Mouse (Mus musculus) frontal cortex, postnatal 36 days (tissue): ENCODE data around the gene Ndufa11.

Source experiments
- DNase-seq, 2 experiments: peaks; one replicate each; pipeline ENCODE4 v3.0.0; 2022; ENCODE audit warnings: low spot score in 2 of 2

Ndufa11 gene

GRCm38 (mm10) chr17:56717363-56718058 lies at the start of gene Ndufa11, which contains the start of gene Vmac:
Gene Ndufa11, plus strand, starts transcription at chr17:56717767.
Gene Vmac, minus strand, starts transcription at chr17:56718022.
- peak; percentile 87 to 94 for DNase-seq

GRCm38 (mm10) chr17:56668384-56669144 lies 49.0 kb upstream of the Ndufa11 start:
- peak; percentile 75 to 81 for DNase-seq

- DNase-seq, result no peak
Measured at GRCm38 (mm10) chr17:56669766-56670165, 47.8 kb upstream of the Ndufa11 start.

GRCm38 (mm10) chr17:56672941-56673646 lies 44.5 kb upstream of the Ndufa11 start, which contains the start of gene Ranbp3:
Gene Ranbp3, plus strand, starts transcription at chr17:56673294.
- DNase-seq, result peak; percentile 99

- DNase-seq, result no peak
Measured at GRCm38 (mm10) chr17:56673647-56674416, 43.7 kb upstream of the Ndufa11 start.

GRCm38 (mm10) chr17:56681791-56682190 lies 35.8 kb upstream of the Ndufa11 start:
- DNase-seq, result no peak

- no peak for DNase-seq
Measured at GRCm38 (mm10) chr17:56682880-56683279, 34.7 kb upstream of the Ndufa11 start.

- DNase-seq, result no peak
Measured at GRCm38 (mm10) chr17:56683546-56684140, 33.9 kb upstream of the Ndufa11 start.

GRCm38 (mm10) chr17:56684649-56685048 lies 32.9 kb upstream of the Ndufa11 start:
- DNase-seq, result no peak

- DNase-seq, result no peak
Measured at GRCm38 (mm10) chr17:56686801-56687200, 30.8 kb upstream of the Ndufa11 start.

- DNase-seq, result no peak
Measured at GRCm38 (mm10) chr17:56688045-56688444, 29.5 kb upstream of the Ndufa11 start.

- no peak for DNase-seq
Measured at GRCm38 (mm10) chr17:56688689-56689088, 28.9 kb upstream of the Ndufa11 start.

- DNase-seq, result peak in 1 of 2 experiments; percentile 21
Measured at GRCm38 (mm10) chr17:56693395-56693794, 24.2 kb upstream of the Ndufa11 start.

- peak; percentile 57 to 75 for DNase-seq
Measured at GRCm38 (mm10) chr17:56693851-56694310, 23.7 kb upstream of the Ndufa11 start.

GRCm38 (mm10) chr17:56700451-56700850 lies 17.1 kb upstream of the Ndufa11 start:
- no peak for DNase-seq

GRCm38 (mm10) chr17:56703038-56703437 lies 14.5 kb upstream of the Ndufa11 start:
- no peak for DNase-seq

- DNase-seq, result no peak
Measured at GRCm38 (mm10) chr17:56706515-56706914, 11.1 kb upstream of the Ndufa11 start.

- no peak for DNase-seq
Measured at GRCm38 (mm10) chr17:56708692-56709091, 8.9 kb upstream of the Ndufa11 start.

GRCm38 (mm10) chr17:56709708-56710107 lies 7.9 kb upstream of the Ndufa11 start:
- DNase-seq, result no peak

GRCm38 (mm10) chr17:56715360-56715759 lies 2.2 kb upstream of the Ndufa11 start:
- DNase-seq, result no peak
